Mouse (Mus musculus) limb, embryonic 11.5 days (tissue): ENCODE results near the gene Ttc30a1. TPM values are rescaled to one million over a fixed set of nuclear protein-coding genes. Genes with fewer than 3 reads are reported as not detected.

Experiments
- ATAC-seq: fragments of 200-750 bp; cut with Nextera tagmentation; 2 replicates; pipeline ENCODE4 v1.8.0; 2017; ENCODE audit warnings: low read depth; ENCODE audit not compliant: insufficient number of reproducible peaks, low FRiP score, low TSS enrichment
- DNase-seq: peaks from one replicate; pipeline ENCODE4 v3.0.0-alpha.2; 2015; ENCODE audit warnings: low spot score
- H3K27ac ChIP-seq: fragments of 300-500 bp; sonication (generic); replicated peaks from 2 replicates; pipeline ENCODE4 v1.5.1; 2014; ENCODE audit warnings: low read depth, mild to moderate bottlenecking, low read length
- H3K27me3 ChIP-seq: fragments of 300-500 bp; sonication (generic); 2 replicates; pipeline ENCODE4 v1.6.1; 2014; ENCODE audit warnings: mild to moderate bottlenecking, low read length, mixed read lengths; ENCODE audit not compliant: control insufficient read depth, insufficient read depth
- H3K36me3 ChIP-seq: fragments of 300-500 bp; sonication (generic); 2 replicates; pipeline ENCODE4 v1.6.1; 2014; ENCODE audit warnings: mild to moderate bottlenecking, low read length, moderate library complexity, mixed read lengths; ENCODE audit not compliant: control insufficient read depth, insufficient read depth
- H3K4me1 ChIP-seq: fragments of 300-500 bp; sonication (generic); 2 replicates; pipeline ENCODE4 v1.6.1; 2014; ENCODE audit warnings: low read length, mixed read lengths; ENCODE audit not compliant: control insufficient read depth, insufficient read depth
- H3K4me2 ChIP-seq: fragments of 300-500 bp; sonication (generic); 2 replicates; pipeline ENCODE4 v1.6.1; 2014; ENCODE audit warnings: low read depth, mild to moderate bottlenecking, moderate library complexity; ENCODE audit not compliant: severe bottlenecking
- H3K4me3 ChIP-seq: fragments of 300-500 bp; sonication (generic); 2 replicates; pipeline ENCODE4 v1.5.1; 2014; ENCODE audit warnings: low read depth, low read length
- H3K9ac ChIP-seq: fragments of 300-500 bp; sonication (generic); 2 replicates; pipeline ENCODE4 v1.6.1; 2014; ENCODE audit warnings: mild to moderate bottlenecking, low read length
- H3K9me3 ChIP-seq: fragments of 300-500 bp; sonication (generic); 2 replicates; pipeline ENCODE4 v1.6.1; 2016; ENCODE audit warnings: low read length; ENCODE audit not compliant: control insufficient read depth
- WGBS: fragments of 180-500 bp; shearing (Covaris S2); extraction: QIAGEN DNeasy Blood & Tissue Kit; methylation state at CpG from one replicate; pipeline ENCODE4 v1.1.7; 2014; 5-methylcytosine and 5-hydroxymethylcytosine counted together
- polyA plus RNA-seq: library from polyadenylated mRNA; unstranded; fragments of >200 nt; fragmentation: Nextera tagmentation; extraction: Ambion mirVana; gene quantifications from 2 replicates; pipeline ENCODE4 v1.2.1, GENCODE M21; 2014

The Ttc30a1 gene
- polyA plus RNA-seq, 1 experiment from 2014 or later, result 12.5 TPM

DNA sequence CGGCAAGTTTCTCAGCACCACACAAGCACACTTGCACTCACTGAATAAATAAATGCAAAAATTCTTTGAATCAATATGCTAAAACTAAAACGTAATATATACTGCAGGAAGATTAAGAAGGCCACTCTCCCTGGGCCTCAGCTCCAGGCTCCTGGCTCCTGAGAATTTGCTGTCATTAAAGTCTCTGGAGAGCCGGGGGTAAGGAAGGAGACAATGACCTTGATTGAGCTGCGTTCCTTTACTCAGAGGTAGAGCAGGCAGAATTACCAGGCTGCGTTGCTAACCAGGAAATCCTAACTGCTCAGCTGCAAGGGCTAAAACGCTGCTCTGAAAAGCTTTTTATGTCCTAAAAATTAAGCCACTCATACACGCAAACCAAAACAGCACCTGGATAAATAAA is 48.2 kb downstream of the Ttc30a1 start:
- H3K9me3 ChIP-seq, result no peaks in the 10 kb centered on the region
- H3K9ac ChIP-seq, result no peak overlapping the region
- H3K27ac ChIP-seq, result peak overlapping the region; percentile 76; the same call in 1 of the 2 replicates
- H3K4me2 ChIP-seq, result no peak overlapping the region
- WGBS, result 40% methylated on average over 7 of the region's 7 CpGs
- no peaks in the 10 kb centered on the region for H3K27me3 ChIP-seq
- no peak for DNase-seq
- H3K4me1 ChIP-seq, result peaks cover 6% of the 10 kb centered on the region
- H3K36me3 ChIP-seq, result no peaks in the 10 kb centered on the region
- no peak for ATAC-seq
- H3K4me3 ChIP-seq, result no peak overlapping the region

DNA sequence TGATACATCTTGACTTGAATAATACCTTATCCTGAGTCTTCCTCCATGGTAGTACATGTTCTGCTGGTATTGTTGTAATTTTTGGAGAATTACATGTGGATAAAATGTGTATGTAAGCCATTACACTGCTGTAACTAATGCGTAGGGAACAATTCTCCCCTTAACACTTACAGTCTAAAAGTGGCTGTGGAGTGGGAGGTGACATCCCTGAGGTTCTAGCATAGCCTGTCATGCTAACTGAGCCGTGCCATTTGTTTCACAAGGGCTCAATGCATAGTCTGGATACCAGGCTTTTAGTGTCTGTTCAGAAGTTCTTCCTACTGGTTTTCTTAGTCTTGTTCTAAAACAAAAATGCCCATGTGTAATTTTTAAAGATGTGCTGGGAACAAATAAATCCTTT is 50.8 kb downstream of the Ttc30a1 start:
- H3K4me1 ChIP-seq, result peaks cover 6% of the 10 kb centered on the region
- DNase-seq, result no peak
- H3K36me3 ChIP-seq, result peaks cover 2% of the 10 kb centered on the region; the same call in 1 of the 2 replicates
- H3K9ac ChIP-seq, result no peak overlapping the region
- ATAC-seq, result no peak
- H3K27me3 ChIP-seq, result no peaks in the 10 kb centered on the region
- no peak overlapping the region for H3K4me2 ChIP-seq
- H3K4me3 ChIP-seq, result no peak overlapping the region
- no peaks in the 10 kb centered on the region for H3K9me3 ChIP-seq
- 87% methylated on average over 2 of the region's 2 CpGs for WGBS
- H3K27ac ChIP-seq, result no peak overlapping the region

DNA sequence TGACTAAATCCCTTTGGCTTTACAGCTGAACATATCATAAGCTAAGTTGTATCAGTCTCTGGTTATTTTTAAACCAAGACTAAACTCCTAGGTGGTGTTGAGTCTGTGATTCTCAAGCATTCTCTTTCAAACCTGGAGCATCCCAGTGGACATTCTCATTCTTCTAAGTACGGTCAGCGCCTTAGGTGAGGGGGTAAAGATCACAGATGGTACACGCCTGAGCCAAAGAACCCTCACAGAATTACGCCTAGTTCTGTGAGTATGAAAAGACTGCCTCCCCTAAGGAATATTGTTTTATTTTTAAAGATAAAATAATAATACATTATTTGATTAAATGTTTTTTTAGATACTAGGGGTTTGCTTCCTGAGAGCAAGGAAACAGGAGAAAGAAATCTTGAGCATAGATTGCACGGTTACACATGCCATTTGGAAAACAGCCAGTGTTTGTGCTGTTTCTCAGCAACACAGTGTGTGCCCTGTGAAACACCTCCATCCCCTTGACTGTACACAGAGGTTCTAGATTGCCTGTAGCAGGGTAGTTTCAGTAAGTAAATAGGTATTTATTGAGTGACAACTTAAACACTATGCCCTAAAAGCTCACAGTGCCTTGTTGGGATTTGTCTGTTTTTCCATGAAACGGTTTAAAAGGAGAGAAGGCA is 51.9 kb downstream of the Ttc30a1 start:
- Histone ChIP-seq H3K36me3 (peaks cover 2% of the 10 kb centered on the region; the same call in 1 of the 2 replicates), H3K4me3 (no peak overlapping the region), H3K9me3 (no peaks in the 10 kb centered on the region), H3K4me2 (no peak overlapping the region), H3K4me1 (peaks cover 6% of the 10 kb centered on the region), H3K27me3 (no peaks in the 10 kb centered on the region), H3K27ac (no peak overlapping the region), H3K9ac (no peak overlapping the region)
- 93% methylated on average over 6 of the region's 6 CpGs for WGBS
- ATAC-seq (no peak), DNase-seq (no peak)

DNA sequence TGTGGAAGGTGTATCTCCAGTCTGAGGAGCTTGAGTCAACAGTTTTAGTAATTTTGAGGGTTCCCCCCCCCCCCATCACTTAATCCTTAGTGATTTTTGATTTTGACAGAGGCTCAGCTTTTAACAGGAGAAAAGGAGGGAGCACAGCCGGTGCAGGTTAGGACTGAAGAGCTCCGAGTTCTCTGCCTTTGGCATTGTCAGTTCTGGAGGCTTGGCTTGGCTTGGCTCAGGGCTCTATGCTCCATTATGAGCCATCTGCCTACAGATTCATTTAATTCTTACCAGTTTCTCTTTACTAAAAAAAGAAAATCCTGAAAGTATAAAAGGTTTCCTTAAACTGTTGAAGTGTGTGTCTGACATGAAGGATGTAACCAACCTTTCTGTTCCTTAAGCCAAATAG is 52.6 kb downstream of the Ttc30a1 start:
- Histone ChIP-seq H3K36me3 (peaks cover 2% of the 10 kb centered on the region; the same call in 1 of the 2 replicates), H3K4me3 (no peak overlapping the region), H3K4me2 (no peak overlapping the region), H3K27ac (no peak overlapping the region), H3K27me3 (no peaks in the 10 kb centered on the region), H3K9ac (no peak overlapping the region), H3K9me3 (no peaks in the 10 kb centered on the region), H3K4me1 (peaks cover 6% of the 10 kb centered on the region)
- ATAC-seq (no peak), DNase-seq (no peak)
- WGBS, result 88% methylated on average over 2 of the region's 2 CpGs

Other genes with a start within 250 kb of the Ttc30a1 start
- gene Agps, start 149.8 kb downstream of the Ttc30a1 start, polyA plus RNA-seq, result 39.1 and 49.3 TPM in 2 replicates
- 9.0 and 9.2 TPM in 2 replicates for gene Ttc30b, start 43.4 kb downstream of the Ttc30a1 start, polyA plus RNA-seq
- 0.60 and 1.1 TPM in 2 replicates for gene Ttc30a2, start 3.8 kb downstream of the Ttc30a1 start, polyA plus RNA-seq